Mouse (Mus musculus) CH12.LX (cell line): ENCODE data around the gene Prlr. TPM values are rescaled to one million over a fixed set of nuclear protein-coding genes. Genes with fewer than 3 reads are reported as not detected.

Experiments used
- DNase-seq: peaks from one replicate; pipeline ENCODE4 v3.0.0-alpha.2; 2013; ENCODE audit errors: extremely low read depth
- H3K27ac ChIP-seq: 2 replicates; pipeline ENCODE4 v1.5.1; 2012; ENCODE audit warnings: low read depth, mild to moderate bottlenecking, control low read depth, moderate library complexity; ENCODE audit not compliant: insufficient read depth
- H3K27me3 ChIP-seq: replicated peaks from 2 replicates; pipeline ENCODE3; 2012; ENCODE audit warnings: inconsistent platforms
- H3K36me3 ChIP-seq, 2 experiments: replicated peaks in 1 of 2; 2 replicates each; pipeline versions ENCODE3 to v1.6.1; 2012; ENCODE audit warnings: inconsistent platforms in 1 of 2, low read length in 1 of 2, mild to moderate bottlenecking in 1 of 2, mixed read lengths in 1 of 2, moderate library complexity in 1 of 2; ENCODE audit not compliant: control insufficient read depth in 1 of 2, insufficient read depth in 1 of 2
- H3K4me1 ChIP-seq, 2 experiments: 2 replicates each; pipeline ENCODE4 v1.6.1; 2012; ENCODE audit warnings: inconsistent platforms in 1 of 2, moderate library complexity in 1 of 2; ENCODE audit not compliant: insufficient read depth in 2 of 2, control insufficient read depth in 1 of 2
- H3K4me2 ChIP-seq: 2 replicates; pipeline ENCODE4 v1.6.1; 2012; ENCODE audit warnings: low read depth, mild to moderate bottlenecking, control low read depth; ENCODE audit not compliant: poor library complexity, insufficient read depth, severe bottlenecking
- H3K4me3 ChIP-seq, 3 experiments: fragments of 150-350 bp in 1 of 3; sonication (generic) in 1 of 3; replicated peaks in 1 of 3; 2 replicates each; pipeline versions ENCODE3 to v1.5.1; 2011 to 2012; ENCODE audit warnings: low read depth in 2 of 3, low read length in 2 of 3, mild to moderate bottlenecking in 2 of 3, moderate library complexity in 2 of 3, control low read depth in 1 of 3, improper control_type of control experiment in 1 of 3, inconsistent platforms in 1 of 3, mixed read lengths in 1 of 3; ENCODE audit not compliant: poor library complexity in 1 of 3
- H3K79me2 ChIP-seq: replicated peaks from 2 replicates; pipeline ENCODE4 v1.6.1; 2012; ENCODE audit warnings: mild to moderate bottlenecking, moderate library complexity; ENCODE audit not compliant: control insufficient read depth, poor library complexity, insufficient read depth, severe bottlenecking; ENCODE audit errors: extremely low read depth
- H3K9ac ChIP-seq: 2 replicates; pipeline ENCODE4 v1.6.1; 2012; ENCODE audit warnings: low read depth, mild to moderate bottlenecking, control low read depth, moderate library complexity; ENCODE audit not compliant: insufficient read depth
- H3K9me3 ChIP-seq: replicated peaks from 2 replicates; pipeline ENCODE3; 2012; ENCODE audit warnings: low read length, inconsistent platforms, mixed read lengths
- CHD2 ChIP-seq: IDR thresholded peaks from 2 replicates; pipeline ENCODE4 v1.6.1; 2011; ENCODE audit warnings: low read length, improper control_type of control experiment
- ELF1 ChIP-seq: IDR thresholded peaks from 2 replicates; pipeline ENCODE4 v1.6.1; 2014; ENCODE audit warnings: low read depth, mild to moderate bottlenecking, inconsistent platforms, low read length, improper control_type of control experiment
- EP300 ChIP-seq: IDR thresholded peaks from 2 replicates; pipeline ENCODE4 v1.6.1; 2011; ENCODE audit warnings: low read length, improper control_type of control experiment
- GABPA ChIP-seq: IDR thresholded peaks from 2 replicates; pipeline ENCODE4 v1.6.1; 2012; ENCODE audit warnings: low read depth, low read length, improper control_type of control experiment, inconsistent platforms; ENCODE audit not compliant: insufficient replicate concordance
- IRF4 ChIP-seq: IDR thresholded peaks from 2 replicates; pipeline ENCODE4 v1.6.1; 2014; ENCODE audit warnings: low read depth, mild to moderate bottlenecking, inconsistent platforms, low read length, improper control_type of control experiment
- JUND ChIP-seq: conservative IDR thresholded peaks from 2 replicates; pipeline ENCODE4 v1.6.1; 2011; ENCODE audit warnings: low read depth, low read length, improper control_type of control experiment
- KAT2A ChIP-seq: IDR thresholded peaks from 2 replicates; pipeline ENCODE4 v1.6.1; 2012; ENCODE audit warnings: low read length, improper control_type of control experiment, inconsistent platforms; ENCODE audit not compliant: insufficient replicate concordance
- MAFK ChIP-seq: IDR thresholded peaks from 2 replicates; pipeline ENCODE4 v1.6.1; 2011; ENCODE audit warnings: low read length, improper control_type of control experiment; ENCODE audit not compliant: insufficient replicate concordance
- MAX ChIP-seq: IDR thresholded peaks from 2 replicates; pipeline ENCODE4 v1.6.1; 2011; ENCODE audit warnings: low read length, improper control_type of control experiment
- MAZ ChIP-seq: IDR thresholded peaks from 2 replicates; pipeline ENCODE4 v1.6.1; 2012; ENCODE audit warnings: low read depth, mild to moderate bottlenecking, inconsistent platforms, low read length, improper control_type of control experiment, moderate library complexity
- MEF2A ChIP-seq: IDR thresholded peaks from 2 replicates; pipeline ENCODE4 v1.6.1; 2014; ENCODE audit warnings: low read depth, mild to moderate bottlenecking, inconsistent platforms, low read length, improper control_type of control experiment, borderline replicate concordance
- MXI1 ChIP-seq: IDR thresholded peaks from 2 replicates; pipeline ENCODE4 v1.6.1; 2011; ENCODE audit warnings: mild to moderate bottlenecking, low read depth, low read length, improper control_type of control experiment
- MYC ChIP-seq: IDR thresholded peaks from 2 replicates; pipeline ENCODE4 v1.6.1; 2011; ENCODE audit warnings: low read depth, mild to moderate bottlenecking, improper control_type of control experiment, low read length
- RAD21 ChIP-seq: IDR thresholded peaks from 2 replicates; pipeline ENCODE4 v1.6.1; 2011; ENCODE audit warnings: low read depth, mild to moderate bottlenecking, low read length, improper control_type of control experiment, moderate library complexity
- RCOR1 ChIP-seq: conservative IDR thresholded peaks from 2 replicates; pipeline ENCODE4 v1.6.1; 2012; ENCODE audit warnings: low read depth, mild to moderate bottlenecking, inconsistent platforms, low read length, improper control_type of control experiment
- SIN3A ChIP-seq: IDR thresholded peaks from 2 replicates; pipeline ENCODE4 v1.6.1; 2012; ENCODE audit warnings: low read length, improper control_type of control experiment, inconsistent platforms
- SMC3 ChIP-seq: IDR thresholded peaks from 2 replicates; pipeline ENCODE4 v1.6.1; 2011; ENCODE audit warnings: low read depth, low read length, improper control_type of control experiment
- TBP ChIP-seq: conservative IDR thresholded peaks from 2 replicates; pipeline ENCODE4 v1.6.1; 2011; ENCODE audit warnings: low read depth, low read length, improper control_type of control experiment
- TCF12 ChIP-seq: IDR thresholded peaks from 2 replicates; pipeline ENCODE4 v1.6.1; 2014; ENCODE audit warnings: low read depth, mild to moderate bottlenecking, inconsistent platforms, low read length, improper control_type of control experiment
- UBTF ChIP-seq: IDR thresholded peaks from 2 replicates; pipeline ENCODE4 v1.6.1; 2012; ENCODE audit warnings: low read depth, mild to moderate bottlenecking, inconsistent platforms, low read length, improper control_type of control experiment, moderate library complexity
- USF1 ChIP-seq: IDR thresholded peaks from 2 replicates; pipeline ENCODE4 v1.6.1; 2014; ENCODE audit warnings: low read depth, mild to moderate bottlenecking, inconsistent platforms, low read length, improper control_type of control experiment
- ZKSCAN1 ChIP-seq: IDR thresholded peaks from 2 replicates; pipeline ENCODE4 v1.6.1; 2012; ENCODE audit warnings: low read depth, inconsistent platforms, low read length, improper control_type of control experiment, borderline replicate concordance
- ZNF384 ChIP-seq: IDR thresholded peaks from 2 replicates; pipeline ENCODE4 v1.6.1; 2012; ENCODE audit warnings: low read depth, low read length, improper control_type of control experiment, inconsistent platforms
- dilution Hi-C: fragments of 300-500 bp; cut with MboI; formaldehyde crosslinking; loops from 2 replicates; pipeline ENCODE4 v1.14.3; 2020; ENCODE audit warnings: low sequenced_read_pairs; ENCODE audit not compliant: extremely low pct_unique_long_range_greater_than_20kb, extremely low pct_ligation_motif_present
- in situ Hi-C: fragments of 300-500 bp; cut with MboI; formaldehyde crosslinking; loops from 3 replicates; pipeline ENCODE4 v1.14.3; 2019; ENCODE audit warnings: low sequenced_read_pairs, low pct_ligation_motif_present, low pct_unique_long_range_greater_than_20kb, mixed read lengths
- polyA plus RNA-seq: library from polyadenylated mRNA; unstranded; fragments of >175 nt; gene quantifications from 2 replicates; pipeline ENCODE4 v1.2.1, GENCODE M21; 2012; ENCODE audit warnings: low read depth; ENCODE audit not compliant: insufficient read length
- total RNA-seq, 2 experiments: library from RNA; depleted of rRNA; stranded (reverse); fragments of 300-350 nt in 1 of 2; fragments of >200 nt in 1 of 2; gene quantifications; 2 replicates each; pipeline ENCODE4 v1.2.3; 2012 to 2014

The Prlr gene
- total and polyA plus RNA-seq, 3 experiments: not detected

DNA sequence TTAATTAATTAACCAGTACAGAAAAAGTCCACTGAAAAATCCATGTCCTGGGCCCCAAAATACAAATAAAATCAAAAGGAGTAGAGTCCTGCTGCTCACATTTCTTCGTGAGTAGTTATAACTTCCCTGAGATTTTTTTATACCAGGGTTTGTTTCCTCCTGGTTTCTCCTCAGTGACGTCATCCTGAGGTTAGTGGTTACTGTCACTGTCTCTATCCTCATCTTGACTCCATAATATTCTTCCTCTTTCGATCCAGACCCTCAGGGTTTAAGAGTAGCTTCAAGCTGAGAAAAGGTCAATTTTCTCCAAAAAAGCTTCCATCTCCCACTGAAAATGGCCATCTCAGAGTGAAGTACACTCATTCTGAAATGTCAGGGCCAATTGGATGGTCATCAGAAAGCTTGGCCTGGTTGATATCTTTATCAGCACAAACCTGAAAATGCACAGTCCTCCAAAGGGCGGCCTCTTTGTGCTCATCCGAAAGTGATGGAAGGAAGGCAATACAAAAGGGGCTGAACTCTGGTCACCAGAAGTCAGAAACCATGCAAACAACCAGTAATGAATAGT is 63.3 kb downstream of the Prlr start:
- H3K4me3 ChIP-seq: no peak overlapping the region
- in situ Hi-C loops: no loop called here
- H3K9ac ChIP-seq: no peak overlapping the region
- H3K27me3 ChIP-seq: no peaks in the 10 kb centered on the region
- no peak overlapping the region for H3K27ac ChIP-seq
- no peaks in the 10 kb centered on the region for H3K9me3 ChIP-seq
- no peak for DNase-seq
- no peaks in the 10 kb centered on the region for H3K36me3 ChIP-seq
- dilution Hi-C loops: no loop called here
- H3K79me2 ChIP-seq: no peaks in the 10 kb centered on the region
- TF ChIP-seq MAZ (no peak), ELF1 (no peak), EP300 (no peak), TBP (no peak), MAFK (no peak), JUND (no peak), UBTF (no peak), CHD2 (no peak), MYC (no peak)
- TF ChIP-seq, all 38 proteins: peak for 0
- H3K4me2 ChIP-seq: no peak overlapping the region
- H3K4me1 ChIP-seq: peaks cover 0 to 4% of the 10 kb centered on the region in 2 experiments; a peak in 1 of 4 replicates

GRCm38 (mm10) chr15:10242250-10242649 is 65.2 kb downstream of the Prlr start:
- Histone ChIP-seq H3K4me1 (no peaks in the 10 kb centered on the region), H3K27ac (no peak overlapping the region), H3K9ac (no peak overlapping the region), H3K79me2 (no peaks in the 10 kb centered on the region), H3K4me3 (no peak overlapping the region), H3K4me2 (no peak overlapping the region), H3K36me3 (no peaks in the 10 kb centered on the region), H3K9me3 (no peaks in the 10 kb centered on the region), H3K27me3 (no peaks in the 10 kb centered on the region)
- dilution Hi-C loops: no loop called here
- TF ChIP-seq RAD21 (no peak), MAX (no peak), TBP (no peak)
- no peak for DNase-seq
- in situ Hi-C loops: no loop called here

DNA sequence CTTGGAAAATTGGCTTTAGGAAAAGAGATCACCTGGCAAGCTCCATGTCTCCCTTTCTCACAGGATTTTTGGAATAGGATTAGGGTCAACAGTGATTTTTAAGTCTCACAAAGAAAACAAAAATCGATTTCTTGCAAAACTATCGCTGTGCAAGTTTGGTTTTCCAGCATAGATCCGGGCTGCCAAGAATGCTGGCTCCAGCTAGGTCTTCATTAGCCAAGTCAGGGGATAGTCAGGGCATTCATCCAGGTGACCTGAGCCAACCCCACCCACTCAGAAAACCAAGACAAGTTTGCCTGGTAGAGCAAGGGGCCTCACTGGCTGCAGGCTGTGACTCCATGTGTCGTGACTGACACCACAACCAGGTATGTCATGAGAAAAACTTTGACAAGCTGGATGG is 72.2 kb downstream of the Prlr start:
- Histone ChIP-seq H3K79me2 (no peaks in the 10 kb centered on the region), H3K9me3 (no peaks in the 10 kb centered on the region), H3K9ac (no peak overlapping the region), H3K4me3 (no peak overlapping the region), H3K4me2 (no peak overlapping the region), H3K36me3 (no peaks in the 10 kb centered on the region), H3K27me3 (no peaks in the 10 kb centered on the region), H3K27ac (no peak overlapping the region), H3K4me1 (no peaks in the 10 kb centered on the region)
- no peak for DNase-seq
- TF ChIP-seq CHD2 (no peak), MAZ (no peak), KAT2A (no peak), TCF12 (no peak), ZNF384 (no peak), MAX (no peak), MXI1 (no peak), GABPA (no peak), SIN3A (no peak), JUND (no peak), USF1 (no peak), ZKSCAN1 (no peak), MEF2A (no peak), RCOR1 (no peak), IRF4 (no peak), TBP (no peak), MAFK (no peak), SMC3 (no peak)
- in situ Hi-C loops (no loop called here), dilution Hi-C loops (no loop called here)
